Mouse (Mus musculus) liver, embryonic 11.5 days (tissue): ENCODE data around the gene Atp8a2. TPM values are rescaled to one million over a fixed set of nuclear protein-coding genes. Genes with fewer than 3 reads are reported as not detected.

Experiments
- ATAC-seq: fragments of 200-750 bp; cut with Nextera tagmentation; replicated peaks from 2 replicates; pipeline ENCODE4 v1.8.0; 2017; ENCODE audit warnings: moderate number of reproducible peaks, mild to moderate bottlenecking, moderate TSS enrichment, moderate library complexity; ENCODE audit not compliant: low FRiP score
- DNase-seq: peaks from one replicate; pipeline ENCODE4 v3.0.0-alpha.2; 2017; ENCODE audit warnings: low spot score
- H3K27ac ChIP-seq: fragments of 300-500 bp; sonication (generic); 2 replicates; pipeline ENCODE4 v1.5.1; 2014; ENCODE audit warnings: mild to moderate bottlenecking, low read depth, low read length, control low read depth
- H3K27me3 ChIP-seq: fragments of 300-500 bp; sonication (generic); replicated peaks from 2 replicates; pipeline ENCODE4 v1.6.1; 2014; ENCODE audit warnings: low read length, mixed read lengths; ENCODE audit not compliant: control insufficient read depth, insufficient read depth
- H3K36me3 ChIP-seq: fragments of 300-500 bp; sonication (generic); 2 replicates; pipeline ENCODE4 v1.6.1; 2014; ENCODE audit warnings: mild to moderate bottlenecking, low read length, moderate library complexity, mixed read lengths; ENCODE audit not compliant: control insufficient read depth, insufficient read depth
- H3K4me1 ChIP-seq: fragments of 300-500 bp; sonication (generic); replicated peaks from 2 replicates; pipeline ENCODE4 v1.6.1; 2014; ENCODE audit warnings: low read length, mixed read lengths; ENCODE audit not compliant: control insufficient read depth, insufficient read depth
- H3K4me2 ChIP-seq: fragments of 300-500 bp; sonication (generic); 2 replicates; pipeline ENCODE4 v1.6.1; 2014; ENCODE audit warnings: mild to moderate bottlenecking, control low read depth, moderate library complexity
- H3K4me3 ChIP-seq: fragments of 300-500 bp; sonication (generic); 2 replicates; pipeline ENCODE4 v1.5.1; 2014; ENCODE audit warnings: low read depth, low read length, control low read depth
- H3K9ac ChIP-seq: fragments of 300-500 bp; sonication (generic); 2 replicates; pipeline ENCODE4 v1.6.1; 2014; ENCODE audit warnings: low read depth, low read length, control low read depth
- H3K9me3 ChIP-seq: fragments of 300-500 bp; sonication (generic); 2 replicates; pipeline ENCODE4 v1.6.1; 2016; ENCODE audit warnings: low read length, inconsistent platforms, mixed read lengths; ENCODE audit not compliant: control insufficient read depth
- WGBS: fragments of 180-500 bp; shearing (Covaris S2); extraction: QIAGEN DNeasy Blood & Tissue Kit; methylation state at CpG from one replicate; pipeline ENCODE4 v1.1.7; 2014; 5-methylcytosine and 5-hydroxymethylcytosine counted together
- polyA plus RNA-seq: library from polyadenylated mRNA; unstranded; fragments of >200 nt; fragmentation: Nextera tagmentation; extraction: Ambion mirVana; gene quantifications from 2 replicates; pipeline ENCODE4 v1.2.1, GENCODE M21; 2014

Gene Atp8a2
- polyA plus RNA-seq, 1 experiment from 2014 or later, result 2.2 TPM

DNA sequence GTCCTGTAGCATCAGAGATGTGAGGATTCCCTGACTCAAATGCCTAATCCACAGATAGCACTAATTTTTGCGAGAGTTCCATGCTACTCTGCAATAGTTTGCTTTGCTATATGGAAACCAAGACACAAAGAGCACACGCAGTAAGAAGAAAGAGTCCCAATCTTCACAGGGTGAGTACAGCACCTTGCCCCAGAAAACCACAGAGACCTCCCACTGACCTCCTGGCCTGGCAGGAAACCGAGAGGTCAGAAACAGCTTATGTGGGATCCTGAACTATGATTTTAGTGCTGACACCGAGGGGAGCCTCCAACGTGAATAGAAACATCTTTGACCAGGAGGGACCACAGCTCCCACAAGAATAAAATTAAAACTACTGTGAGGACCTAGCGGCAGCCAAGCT is 59.2 kb downstream of the Atp8a2 start:
- DNase-seq (no peak), ATAC-seq (no peak)
- no peaks in the 10 kb centered on the region for H3K9me3 ChIP-seq
- 48% methylated on average over 6 of the region's 6 CpGs for WGBS
- H3K36me3 ChIP-seq, result no peaks in the 10 kb centered on the region
- no peak overlapping the region for H3K4me3 ChIP-seq
- H3K4me2 ChIP-seq, result no peak overlapping the region
- no peaks in the 10 kb centered on the region for H3K27me3 ChIP-seq
- no peak overlapping the region for H3K27ac ChIP-seq
- no peak overlapping the region for H3K9ac ChIP-seq
- no peaks in the 10 kb centered on the region for H3K4me1 ChIP-seq

DNA sequence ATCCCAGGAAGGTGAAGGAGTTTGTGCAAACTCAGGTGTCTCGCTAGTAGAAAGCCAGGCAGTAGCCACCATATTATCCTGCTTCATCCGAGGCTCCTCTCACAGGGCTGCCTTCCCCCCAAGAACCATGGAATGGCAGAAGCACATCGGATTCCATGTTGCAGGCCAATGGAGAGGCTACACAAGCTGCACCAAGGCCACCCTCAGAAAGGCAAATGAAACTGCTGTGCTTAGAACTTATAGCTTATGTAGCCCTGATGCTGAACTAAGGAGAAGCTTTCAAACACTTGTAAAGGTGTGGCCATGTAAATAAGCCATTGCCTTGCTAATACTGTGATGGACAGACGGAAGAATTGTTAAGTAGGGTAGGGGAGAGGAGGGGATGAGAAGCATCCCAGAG is 61.2 kb downstream of the Atp8a2 start:
- H3K4me2 ChIP-seq, result no peak overlapping the region
- H3K36me3 ChIP-seq, result no peaks in the 10 kb centered on the region
- 77% methylated on average over 4 of the region's 4 CpGs for WGBS
- ATAC-seq (no peak), DNase-seq (no peak)
- no peak overlapping the region for H3K9ac ChIP-seq
- H3K4me1 ChIP-seq, result no peaks in the 10 kb centered on the region
- H3K27me3 ChIP-seq, result no peaks in the 10 kb centered on the region
- no peak overlapping the region for H3K27ac ChIP-seq
- H3K9me3 ChIP-seq, result no peaks in the 10 kb centered on the region
- no peak overlapping the region for H3K4me3 ChIP-seq

DNA sequence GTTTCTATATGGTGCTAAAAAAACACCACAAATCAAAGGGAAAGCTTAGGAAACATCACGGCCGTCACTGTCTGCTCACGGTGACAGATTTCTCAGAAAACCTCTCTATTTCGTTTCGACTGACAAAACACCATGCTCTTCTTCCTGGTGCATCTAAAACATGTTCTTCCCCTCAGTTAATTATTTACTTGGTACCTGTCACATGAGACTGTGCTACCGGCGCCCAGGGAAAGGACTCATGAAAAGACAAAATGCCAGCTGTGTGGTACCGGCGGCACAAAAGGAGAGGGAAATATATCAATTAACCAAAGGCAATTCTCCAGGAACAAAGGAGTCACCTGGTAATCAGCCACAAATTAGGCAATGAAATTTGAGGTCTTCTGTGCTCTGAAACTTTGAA is 62.3 kb downstream of the Atp8a2 start:
- Histone ChIP-seq H3K4me2 (no peak overlapping the region), H3K4me1 (no peaks in the 10 kb centered on the region), H3K36me3 (no peaks in the 10 kb centered on the region), H3K4me3 (no peak overlapping the region), H3K27ac (no peak overlapping the region), H3K9me3 (no peaks in the 10 kb centered on the region), H3K27me3 (no peaks in the 10 kb centered on the region), H3K9ac (no peak overlapping the region)
- ATAC-seq (no peak), DNase-seq (no peak)
- WGBS, result 80% methylated on average over 9 of the region's 9 CpGs

DNA sequence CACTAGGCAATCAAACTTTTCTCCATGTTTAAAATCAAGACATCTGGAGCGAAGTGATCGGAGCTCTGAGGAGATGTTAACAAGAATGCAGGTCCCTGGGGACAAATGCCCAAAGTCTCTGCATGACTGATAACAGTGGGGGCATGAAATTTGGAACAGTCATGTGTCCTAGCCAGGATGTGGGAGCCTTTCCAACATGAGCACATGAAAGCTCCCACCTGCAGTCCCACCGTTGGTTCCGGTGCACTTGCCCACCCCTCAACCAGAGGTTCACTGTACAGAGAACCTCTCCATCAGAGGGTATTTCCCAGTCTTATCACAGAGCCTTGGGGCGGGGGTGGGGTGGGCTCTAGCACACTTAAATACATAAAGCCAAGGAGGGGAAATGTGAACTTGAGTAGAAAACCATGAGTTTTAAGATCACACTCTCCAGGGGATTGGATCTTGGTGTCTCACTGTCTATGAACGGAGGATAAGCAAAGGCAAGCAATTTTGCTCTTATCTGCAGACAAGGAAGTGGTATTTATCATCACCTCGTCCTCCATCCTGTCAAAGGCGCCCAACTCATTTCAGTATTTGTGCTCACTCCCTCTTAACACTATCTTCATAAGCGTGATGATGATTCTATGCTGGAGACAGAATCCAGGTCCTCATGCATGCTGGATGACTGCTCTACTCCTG is 65.6 kb downstream of the Atp8a2 start:
- H3K9ac ChIP-seq, result no peak overlapping the region
- ATAC-seq, result no peak
- H3K27me3 ChIP-seq, result no peaks in the 10 kb centered on the region
- no peak overlapping the region for H3K4me2 ChIP-seq
- no peaks in the 10 kb centered on the region for H3K36me3 ChIP-seq
- H3K4me1 ChIP-seq, result no peaks in the 10 kb centered on the region
- H3K27ac ChIP-seq, result no peak overlapping the region
- no peak for DNase-seq
- 66% methylated on average over 9 of the region's 9 CpGs for WGBS
- no peaks in the 10 kb centered on the region for H3K9me3 ChIP-seq
- H3K4me3 ChIP-seq, result no peak overlapping the region

DNA sequence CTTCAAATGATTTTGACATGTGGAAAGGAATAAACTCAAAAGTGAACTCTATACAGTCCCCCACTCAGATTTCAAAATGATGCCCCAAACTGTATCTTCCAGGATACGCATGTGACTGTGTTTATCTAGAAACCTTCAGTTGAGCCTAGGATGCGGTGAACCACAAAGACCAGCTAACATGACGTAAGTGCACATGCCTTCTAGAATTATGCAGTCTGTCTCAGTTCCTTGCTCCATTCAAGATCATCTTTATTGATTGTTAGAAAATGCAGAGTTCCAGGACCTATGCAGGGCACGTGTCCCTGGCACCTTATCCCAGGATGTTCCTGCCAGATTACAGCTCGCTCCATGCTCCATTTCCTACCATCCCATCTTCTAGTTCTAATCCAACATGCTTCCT is 67.4 kb downstream of the Atp8a2 start:
- ATAC-seq (no peak), DNase-seq (no peak)
- Histone ChIP-seq H3K27me3 (no peaks in the 10 kb centered on the region), H3K36me3 (no peaks in the 10 kb centered on the region), H3K27ac (no peak overlapping the region), H3K4me3 (no peak overlapping the region), H3K4me1 (no peaks in the 10 kb centered on the region), H3K4me2 (no peak overlapping the region), H3K9ac (no peak overlapping the region), H3K9me3 (no peaks in the 10 kb centered on the region)
- WGBS, result 68% methylated on average over 5 of the region's 5 CpGs

DNA sequence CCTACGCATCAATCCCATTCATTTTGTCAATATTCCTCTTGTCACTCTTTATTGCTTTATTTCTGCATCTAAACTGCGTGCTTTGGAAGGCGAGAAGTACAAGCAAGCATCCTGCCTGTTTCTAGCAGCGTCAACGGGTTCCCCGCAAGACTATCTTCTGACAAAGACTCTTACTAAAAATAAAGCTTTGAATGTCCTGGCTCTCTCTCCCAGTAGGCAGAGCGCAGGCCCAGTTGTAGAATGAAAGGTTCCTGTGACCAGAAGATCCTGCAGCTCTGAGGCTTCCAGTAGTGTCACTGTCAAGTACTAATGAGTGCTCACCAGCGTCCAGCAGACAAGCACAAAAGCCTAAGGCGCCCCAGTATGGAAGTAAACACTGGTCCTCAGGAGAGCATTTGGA is 71.8 kb downstream of the Atp8a2 start:
- no peak overlapping the region for H3K27ac ChIP-seq
- H3K27me3 ChIP-seq, result no peaks in the 10 kb centered on the region
- no peaks in the 10 kb centered on the region for H3K4me1 ChIP-seq
- no peaks in the 10 kb centered on the region for H3K36me3 ChIP-seq
- 81% methylated on average over 9 of the region's 9 CpGs for WGBS
- DNase-seq (no peak), ATAC-seq (no peak)
- H3K9ac ChIP-seq, result no peak overlapping the region
- no peak overlapping the region for H3K4me3 ChIP-seq
- H3K9me3 ChIP-seq, result no peaks in the 10 kb centered on the region
- H3K4me2 ChIP-seq, result no peak overlapping the region

DNA sequence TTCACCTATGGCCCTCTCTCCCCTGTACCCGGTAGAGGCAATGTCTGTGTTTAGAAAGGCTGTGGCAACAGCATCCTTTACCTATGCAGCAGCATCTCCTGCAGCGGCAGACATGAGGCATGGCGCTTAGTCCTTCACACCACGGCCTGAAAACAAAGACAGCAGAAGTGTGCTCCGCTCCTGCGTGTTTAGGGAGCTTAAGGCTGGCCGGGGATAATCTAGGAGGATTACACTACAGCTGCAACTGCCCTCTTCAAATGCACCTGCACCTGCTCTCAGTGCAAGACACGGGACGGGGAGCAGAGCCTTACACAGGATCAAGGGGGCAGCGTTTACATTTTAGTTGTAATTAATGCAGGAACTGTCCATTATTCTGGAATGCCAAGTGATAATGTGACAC is 75.4 kb downstream of the Atp8a2 start:
- H3K9ac ChIP-seq, result no peak overlapping the region
- DNase-seq (no peak), ATAC-seq (no peak)
- no peaks in the 10 kb centered on the region for H3K36me3 ChIP-seq
- H3K4me2 ChIP-seq, result no peak overlapping the region
- H3K27me3 ChIP-seq, result no peaks in the 10 kb centered on the region
- no peaks in the 10 kb centered on the region for H3K9me3 ChIP-seq
- no peak overlapping the region for H3K4me3 ChIP-seq
- H3K4me1 ChIP-seq, result no peaks in the 10 kb centered on the region
- 60% methylated on average over 10 of the region's 10 CpGs for WGBS
- H3K27ac ChIP-seq, result no peak overlapping the region

DNA sequence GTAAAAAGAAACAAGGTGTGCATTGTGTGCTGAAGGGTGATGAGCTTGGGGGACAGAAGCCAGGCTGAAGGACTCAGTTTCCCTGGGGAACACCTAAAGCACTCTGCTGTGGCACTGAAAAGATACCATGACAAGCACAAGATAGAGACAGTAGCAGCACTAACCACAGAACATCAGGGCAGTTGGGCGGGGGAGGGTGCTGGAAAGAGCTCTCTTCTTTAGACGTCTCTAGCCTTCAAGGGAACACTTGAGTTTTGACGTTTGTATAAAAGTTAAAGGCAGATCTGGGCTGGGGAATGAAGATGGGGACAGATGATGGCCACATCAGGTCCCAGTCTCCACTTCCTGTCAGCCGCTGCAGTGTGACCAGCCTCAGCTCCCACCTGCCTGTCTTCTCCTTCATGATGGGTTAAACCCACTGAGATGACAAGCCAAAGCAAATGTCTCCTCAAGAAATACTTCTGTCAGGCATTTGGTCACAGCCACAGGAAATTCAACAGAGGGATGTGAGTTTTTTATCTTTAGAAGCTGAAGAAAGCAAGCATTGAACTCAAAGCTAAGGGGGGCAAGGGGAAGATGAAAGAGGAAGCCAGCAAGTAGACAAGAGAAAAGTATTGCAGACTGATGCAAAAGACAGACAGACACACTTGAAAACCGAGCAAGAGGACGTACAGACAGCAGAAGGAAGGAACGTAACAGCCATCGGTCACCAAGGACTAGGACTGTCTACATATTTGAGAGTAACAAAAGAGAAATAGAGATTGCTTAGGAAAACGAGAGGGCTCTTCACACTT is 79.0 kb downstream of the Atp8a2 start:
- Histone ChIP-seq H3K9me3 (no peaks in the 10 kb centered on the region), H3K4me1 (no peaks in the 10 kb centered on the region), H3K27me3 (no peaks in the 10 kb centered on the region), H3K9ac (no peak overlapping the region), H3K36me3 (no peaks in the 10 kb centered on the region), H3K4me2 (no peak overlapping the region), H3K4me3 (no peak overlapping the region), H3K27ac (no peak overlapping the region)
- 51% methylated on average over 9 of the region's 9 CpGs for WGBS
- ATAC-seq, result no peak
- DNase-seq, result no peak
